Mouse (Mus musculus) layer of hippocampus, adult 8-10 months (tissue): ENCODE results near the gene Add1. TPM values are rescaled to one million over a fixed set of nuclear protein-coding genes. Genes with fewer than 3 reads are reported as not detected.

Source experiments
- DNase-seq, 2 experiments: peaks; one replicate each; pipeline ENCODE4 v3.0.0; 2022; ENCODE audit warnings: low spot score in 2 of 2
- total RNA-seq, 4 experiments: library from RNA; stranded (reverse); gene quantifications; 2 replicates each; pipeline ENCODE4 v1.2.4; 2022

Gene Add1
- total RNA-seq, 4 experiments from 2014 or later, result 394 to 417 (median 404) TPM

DNA sequence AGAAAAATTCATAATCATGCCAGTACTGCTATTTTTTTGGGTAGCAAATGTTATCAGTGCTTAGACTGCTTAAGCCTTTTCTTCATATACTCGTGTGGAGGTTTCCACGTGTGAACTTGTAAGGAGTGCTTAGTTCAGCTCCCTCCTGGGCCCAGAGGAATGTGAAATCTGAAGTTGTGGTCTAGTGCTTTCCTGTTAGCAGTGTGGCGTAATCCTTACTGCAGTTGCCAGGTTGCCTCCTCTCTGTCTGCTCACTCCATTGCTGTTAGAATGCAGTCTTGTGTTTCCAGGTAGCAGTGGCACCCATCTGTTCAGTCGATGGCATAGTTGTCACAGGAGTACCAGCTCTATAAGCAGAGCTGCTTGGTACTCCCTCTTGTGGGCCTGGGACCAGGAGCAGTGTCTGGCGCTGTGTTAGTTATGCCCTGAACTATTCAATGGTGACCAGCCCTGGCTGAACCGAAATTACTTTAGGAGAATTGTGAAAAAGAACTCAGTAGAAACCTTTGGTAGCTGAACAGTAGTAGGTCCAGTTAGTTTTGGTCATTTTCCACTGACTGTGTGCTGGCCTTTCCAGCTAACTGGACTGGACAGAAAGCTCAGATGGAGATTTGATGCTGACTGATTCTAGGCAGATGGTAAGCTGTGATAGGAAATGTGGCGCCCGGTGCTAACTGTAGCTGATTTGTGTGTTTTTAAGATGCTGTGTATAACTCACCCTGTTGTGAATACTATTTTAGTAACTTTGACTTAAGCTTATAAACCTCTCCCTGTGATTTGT lies 33.8 kb downstream of the Add1 start:
- DNase-seq, result no peak

DNA sequence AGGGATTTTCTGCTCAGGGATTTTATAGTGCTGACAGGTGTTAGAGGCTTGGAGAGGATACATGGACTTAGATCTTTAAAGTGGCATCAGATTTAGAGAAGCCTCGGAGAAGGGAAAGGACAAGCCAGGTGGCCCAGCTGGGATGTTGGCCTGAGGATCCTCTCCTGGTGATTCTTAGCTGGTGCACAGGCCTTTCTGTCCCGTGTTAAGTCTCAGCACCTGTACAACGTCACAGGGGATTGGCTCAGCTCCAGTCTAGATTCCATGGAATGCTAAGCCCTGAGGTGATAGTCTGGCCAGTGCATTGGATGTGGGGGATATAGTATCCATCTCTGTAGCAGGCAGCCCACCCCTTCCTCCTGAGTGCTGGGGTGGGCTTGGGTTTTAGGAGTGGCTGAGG lies 34.8 kb downstream of the Add1 start:
- DNase-seq, result no peak

DNA sequence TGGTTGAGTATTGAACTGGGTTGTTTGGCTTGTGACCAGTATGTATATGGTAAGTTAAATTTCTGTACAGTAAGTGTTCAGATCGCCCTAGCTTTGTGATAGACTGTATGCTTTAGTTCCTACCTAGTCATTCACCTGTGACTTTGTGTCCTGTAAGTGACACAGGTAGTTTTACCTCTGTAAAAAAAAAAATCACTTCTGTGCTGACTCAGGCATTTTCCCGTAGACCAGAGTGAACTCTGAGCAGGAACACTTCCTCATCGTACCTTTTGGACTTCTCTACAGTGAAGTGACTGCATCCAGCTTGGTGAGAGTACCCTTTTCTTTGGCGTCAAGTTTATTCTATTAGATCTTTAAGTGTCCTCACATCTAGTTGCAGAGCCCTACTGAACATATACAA lies 36.5 kb downstream of the Add1 start:
- no peak for DNase-seq

DNA sequence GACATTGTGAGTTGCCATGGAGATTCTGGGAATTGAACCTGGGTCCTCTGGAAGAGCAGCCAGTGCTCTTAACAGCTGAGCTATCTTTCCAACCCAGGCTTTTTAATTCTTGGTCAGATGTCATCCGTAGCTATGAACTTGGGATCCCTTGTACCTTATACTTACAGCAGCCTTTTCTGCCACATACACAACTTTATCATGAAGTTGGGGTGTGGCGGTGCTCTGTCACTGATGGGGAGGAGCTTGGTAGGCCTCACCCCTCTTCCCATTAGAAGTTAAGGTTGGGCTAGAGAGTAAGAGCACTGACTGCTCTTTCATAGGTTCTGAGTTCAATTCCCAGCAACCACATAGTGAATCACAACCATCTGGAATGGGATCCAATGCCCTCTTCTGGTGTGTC lies 59.5 kb downstream of the Add1 start:
- no peak for DNase-seq

DNA sequence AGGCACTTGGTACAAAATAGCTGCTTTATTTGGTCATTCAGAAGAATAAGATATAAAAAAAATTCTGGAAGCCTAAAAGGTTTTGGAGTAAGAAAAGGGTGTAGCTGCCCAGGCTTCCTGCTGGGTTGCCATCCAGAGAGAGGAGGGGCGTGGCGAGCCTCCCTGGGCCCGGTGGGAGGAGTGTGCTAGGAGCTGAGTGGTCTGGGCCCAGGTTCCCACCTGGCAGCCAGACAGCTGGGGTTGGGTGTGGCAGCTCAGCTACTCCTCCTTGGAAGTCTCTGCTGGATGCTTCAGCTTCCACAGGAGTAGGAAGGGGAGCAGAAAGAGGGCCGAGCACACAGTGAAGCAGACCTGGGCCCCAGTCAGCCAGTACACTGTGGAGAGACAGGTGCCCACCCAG lies 60.2 kb downstream of the Add1 start:
- DNase-seq, result no peak

DNA sequence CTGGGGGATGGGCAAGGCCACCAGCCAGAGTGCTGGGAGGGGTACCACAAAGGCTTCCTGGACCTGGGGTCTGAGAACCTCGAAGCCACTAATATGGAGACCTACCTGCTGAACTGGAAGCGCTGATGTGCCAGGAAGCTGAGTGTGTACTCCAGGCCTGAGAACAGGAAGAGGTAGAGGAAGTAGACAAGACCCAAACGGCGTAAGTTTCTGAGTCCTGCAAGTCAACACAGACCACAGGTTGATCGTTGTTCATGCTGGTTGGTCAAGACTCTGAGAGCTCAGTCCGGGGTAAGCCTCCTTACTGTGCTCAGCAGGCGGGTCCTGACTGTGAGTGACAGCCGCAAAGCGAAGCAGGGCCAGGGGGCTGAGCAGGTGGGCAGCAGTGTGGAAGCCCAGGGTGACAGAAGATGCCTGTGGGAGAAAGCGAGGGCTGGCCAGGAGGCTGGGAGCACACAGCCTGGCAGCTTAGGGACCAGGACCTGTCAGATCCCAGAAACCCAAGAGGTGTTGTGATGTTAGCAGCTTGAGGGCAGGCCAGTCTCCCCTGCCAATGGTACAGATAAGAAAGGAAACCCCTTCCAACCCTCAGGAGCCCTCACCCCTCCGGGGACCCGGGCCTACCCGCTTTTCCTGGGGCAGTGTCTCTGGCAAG lies 61.4 kb downstream of the Add1 start:
- no peak for DNase-seq

DNA sequence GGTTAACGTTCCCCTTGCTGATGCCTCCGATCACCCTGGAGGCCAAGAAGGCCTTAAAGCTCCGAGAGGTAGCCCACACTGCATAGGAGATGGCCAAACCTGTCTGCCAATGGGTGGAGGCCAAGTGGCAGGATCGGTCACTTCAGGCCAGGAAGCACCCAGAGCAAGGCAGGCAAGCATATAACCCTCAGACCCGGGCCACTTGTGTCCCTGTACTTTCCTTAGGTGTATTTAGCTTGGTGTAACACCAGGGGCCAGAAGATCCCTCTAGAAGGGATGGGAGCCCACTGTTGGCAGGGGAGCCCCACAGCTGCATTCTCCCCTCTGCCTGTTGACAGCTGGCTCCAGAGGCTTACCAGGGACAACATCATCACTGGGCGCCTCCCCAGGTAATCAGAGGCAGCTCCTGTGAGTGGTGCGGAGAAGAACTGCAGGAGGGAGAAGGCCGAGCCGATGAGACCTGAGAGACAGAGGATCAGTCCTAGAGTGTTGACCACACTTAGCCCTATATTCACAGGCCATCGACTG lies 62.3 kb downstream of the Add1 start:
- no peak for DNase-seq

DNA sequence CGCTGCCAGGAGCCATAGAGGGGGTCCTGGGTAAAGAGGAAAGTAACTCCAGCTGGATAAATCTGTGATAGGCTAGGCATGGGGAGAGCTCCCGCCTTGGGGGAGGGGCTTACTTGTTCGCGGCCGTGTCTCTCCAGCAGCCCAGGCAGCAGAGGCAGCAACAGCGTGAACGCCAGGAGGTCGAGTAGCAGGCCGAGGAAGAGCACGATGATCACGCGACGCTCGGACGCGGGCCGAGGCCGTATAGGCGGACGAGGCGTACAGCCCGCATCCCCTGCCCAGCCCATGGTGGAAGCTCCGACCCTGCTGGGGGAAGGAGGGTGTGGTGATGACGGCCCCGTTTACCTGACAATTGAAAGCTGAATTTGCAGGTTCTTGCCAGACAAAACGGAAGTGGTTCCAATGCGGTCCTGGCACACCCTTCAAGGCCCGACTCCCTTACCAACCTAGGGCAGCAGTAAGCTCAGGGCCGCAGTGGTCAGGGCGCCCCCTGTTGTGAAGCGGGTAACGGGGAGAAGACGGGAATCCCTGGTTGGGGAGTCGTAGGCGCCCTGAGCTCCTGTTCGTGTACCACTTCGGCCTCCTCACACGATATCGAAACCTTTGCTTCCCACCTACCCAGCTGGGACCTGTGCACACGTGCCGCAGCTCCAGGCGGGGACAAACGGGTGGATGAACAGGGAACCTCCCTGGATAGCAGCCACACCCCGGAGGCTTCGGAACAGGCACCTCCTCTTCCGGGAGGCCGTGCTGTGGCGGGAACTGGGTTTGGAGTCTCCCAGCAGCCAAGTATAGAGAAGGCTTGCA lies 63.2 kb downstream of the Add1 start, which contains the start of gene Mfsd10:
TSS of gene Mfsd10 (minus strand) at position 732 of the 807 bp plus-strand sequence.
- DNase-seq, result peak; percentile 68 to 76

DNA sequence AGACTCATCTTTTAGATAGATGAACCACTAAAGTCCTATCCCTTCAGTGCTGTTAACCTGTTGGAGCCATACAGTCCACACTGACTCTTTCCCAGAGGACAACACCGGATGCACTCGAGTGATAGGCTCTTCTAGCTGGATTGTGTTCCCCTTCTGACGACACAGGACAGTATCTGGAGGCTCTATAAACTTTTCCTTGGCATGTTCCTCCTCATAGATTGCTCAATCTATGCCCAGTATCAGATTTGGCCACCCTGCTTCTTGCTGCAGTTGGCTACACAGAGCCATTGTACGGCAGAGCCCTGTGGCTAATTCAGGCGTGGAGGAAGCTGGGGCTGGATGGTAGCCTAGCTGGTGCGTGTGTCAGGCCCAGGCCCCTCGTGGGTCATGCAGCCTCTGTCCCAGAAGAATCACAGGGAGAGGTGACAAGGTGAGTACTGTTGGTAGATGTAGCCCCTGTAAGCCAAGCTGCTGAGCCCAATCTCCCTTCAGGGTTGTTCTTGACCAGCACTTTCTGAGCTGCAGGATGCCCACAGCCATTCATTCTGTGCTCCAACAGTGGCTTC lies 64.2 kb downstream of the Add1 start:
- no peak for DNase-seq

DNA sequence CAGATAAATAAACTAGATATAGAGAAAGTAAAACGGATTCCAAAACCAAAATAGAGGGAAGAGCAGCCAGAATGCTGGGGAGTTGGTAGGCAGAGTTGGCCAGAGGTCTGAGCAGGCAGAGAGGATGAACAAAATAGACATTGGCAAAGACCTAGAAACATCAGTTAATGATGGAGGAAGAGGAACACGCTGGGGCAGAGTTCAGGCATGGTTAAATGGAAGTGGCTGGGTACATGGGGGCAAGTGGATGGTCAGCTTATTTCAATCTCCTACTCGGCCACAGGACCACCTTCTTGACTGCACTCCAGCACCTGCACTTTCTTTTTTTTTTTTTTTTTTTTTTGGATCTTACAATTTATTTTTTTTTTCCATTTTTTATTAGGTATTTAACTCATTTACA lies 68.5 kb downstream of the Add1 start:
- no peak for DNase-seq

DNA sequence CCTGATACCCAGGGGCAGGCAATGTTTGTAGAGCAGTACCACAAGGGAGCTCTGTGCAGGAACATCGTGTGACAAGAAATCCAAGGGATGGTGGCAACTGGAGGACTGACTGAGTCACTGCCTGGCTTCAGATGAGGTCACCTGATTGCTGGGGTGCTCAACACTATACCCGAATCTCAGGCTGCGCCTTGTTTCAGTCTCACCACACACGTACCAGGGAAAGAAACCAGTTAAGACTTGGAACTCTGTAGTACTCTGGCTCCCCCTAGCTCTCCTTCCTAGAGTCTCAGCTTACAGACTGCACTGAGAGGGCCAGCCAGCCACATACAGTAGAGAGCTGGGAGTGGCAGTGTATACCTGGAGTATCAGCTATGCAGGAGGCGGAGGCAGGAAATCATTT lies 69.5 kb downstream of the Add1 start:
- peak; percentile 61 to 66 for DNase-seq

DNA sequence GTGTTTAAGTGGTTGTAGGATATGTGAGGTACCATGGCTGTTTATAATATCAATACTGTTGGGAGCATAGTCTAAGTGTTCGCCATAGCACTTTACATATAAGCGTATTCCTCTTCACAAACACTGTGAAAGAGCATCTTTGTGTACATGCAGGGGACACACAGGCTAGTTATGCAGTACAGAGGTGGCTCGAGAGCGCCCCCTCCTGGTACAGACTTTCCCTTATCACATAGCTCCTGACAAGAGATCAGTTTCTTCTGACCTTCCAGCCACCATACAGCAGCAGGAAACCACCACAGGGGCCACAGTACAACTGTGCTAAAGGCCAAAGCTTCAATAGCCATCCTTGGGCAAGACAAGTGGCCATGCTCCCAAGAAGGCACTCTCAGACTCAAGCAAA lies 74.1 kb downstream of the Add1 start:
- DNase-seq, result peak in 1 of 2 experiments; percentile 74

DNA sequence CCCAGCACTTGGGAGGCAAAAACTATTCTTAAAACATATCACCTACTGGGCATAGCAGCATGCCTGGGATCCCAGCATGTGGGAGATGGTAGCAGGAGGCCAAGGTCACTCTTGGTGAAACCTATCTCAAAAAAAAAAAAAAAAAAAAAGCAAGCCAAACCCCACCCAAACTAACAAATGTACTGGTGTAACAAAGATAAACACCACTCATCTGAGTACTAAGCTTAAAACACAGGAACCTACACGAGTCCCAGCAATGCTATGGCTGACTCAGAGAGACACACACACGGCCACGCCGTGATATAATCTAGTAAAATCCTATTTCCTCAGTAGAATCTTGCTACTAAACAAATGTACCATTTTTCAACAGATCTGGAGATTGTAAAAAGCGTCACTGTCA lies 79.5 kb downstream of the Add1 start:
- DNase-seq, result no peak

DNA sequence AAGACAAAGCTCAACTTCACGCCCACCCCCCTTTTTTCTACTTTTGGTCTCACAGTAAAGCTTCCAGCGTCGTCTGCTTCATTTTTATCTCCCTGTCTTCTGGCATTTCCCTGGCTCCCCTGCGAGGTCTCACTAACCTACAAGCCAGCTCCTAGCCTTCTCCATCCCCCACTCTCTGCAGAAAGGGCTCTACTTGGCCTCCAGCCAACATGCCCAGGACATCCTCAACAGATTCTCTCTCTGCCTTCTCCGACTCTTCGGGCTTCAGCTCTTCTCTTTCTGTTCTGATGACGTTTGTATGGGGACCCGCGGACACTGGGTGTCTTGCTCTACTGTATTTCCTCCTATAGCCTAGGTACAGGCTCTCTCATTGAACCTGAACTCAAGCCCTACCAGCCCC lies 81.4 kb downstream of the Add1 start:
- no peak for DNase-seq

DNA sequence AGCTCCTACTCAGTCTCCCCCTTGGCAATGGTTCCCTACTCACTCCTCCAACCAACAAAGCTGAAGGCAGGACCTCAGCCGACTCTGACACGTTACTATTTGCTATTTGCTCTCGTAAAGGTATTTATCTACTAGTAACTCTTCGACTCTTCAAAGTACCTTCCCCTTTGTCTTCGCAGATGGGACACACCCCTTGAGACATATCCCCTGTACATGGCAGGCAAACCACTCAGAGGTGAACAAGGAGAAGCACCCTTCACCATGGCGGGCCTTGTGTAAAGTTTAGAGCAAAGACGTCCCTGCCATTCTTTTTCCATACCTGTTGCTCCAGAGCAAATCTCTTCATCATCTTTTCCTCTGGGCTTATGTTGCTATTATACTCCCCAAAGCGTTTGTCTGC lies 84.1 kb downstream of the Add1 start:
- no peak for DNase-seq

DNA sequence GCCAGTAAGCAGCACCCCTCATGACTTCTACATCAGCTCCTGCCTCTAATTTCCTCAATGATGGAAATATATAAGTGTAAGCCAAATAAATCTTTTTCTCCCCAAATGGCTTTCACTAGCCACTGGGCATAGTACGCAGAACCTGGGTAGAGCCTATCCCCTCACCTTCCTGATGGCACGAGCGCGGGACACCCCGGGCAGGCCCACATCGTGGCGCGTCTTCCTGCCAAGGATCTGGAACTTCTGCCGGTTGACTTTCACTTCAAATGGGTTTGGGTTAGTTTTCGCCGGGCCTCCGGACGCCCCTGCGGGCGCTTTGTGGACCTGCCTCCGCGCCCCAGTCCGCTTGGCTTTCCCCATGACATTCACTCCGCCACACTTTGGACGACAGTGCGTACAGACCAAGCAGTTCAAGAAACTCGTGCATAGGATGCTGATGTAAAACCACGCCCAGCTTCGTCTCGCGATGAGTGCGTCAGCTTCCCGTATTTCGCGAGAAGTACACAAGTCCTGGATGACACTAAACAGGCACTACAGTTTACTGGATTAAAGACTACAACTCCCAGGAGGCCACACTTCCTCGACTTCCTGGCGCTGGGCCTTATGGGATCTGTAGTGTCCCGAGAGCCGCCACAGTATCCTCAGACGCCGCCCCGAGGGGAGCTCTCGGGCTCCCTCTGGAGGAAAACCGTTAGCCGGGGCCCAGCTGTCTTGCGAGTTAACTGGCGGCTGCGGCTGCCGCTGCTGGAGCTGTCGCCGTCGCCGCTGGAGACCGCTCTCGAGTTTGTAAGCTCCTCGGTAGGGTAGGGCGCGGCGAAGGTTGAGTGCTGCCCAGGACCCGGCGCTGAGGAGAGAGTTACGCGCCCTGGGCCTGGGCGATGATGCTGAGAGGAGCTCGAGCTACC lies 86.5 kb downstream of the Add1 start, which contains the start of the genes Nop14 and Grk4:
TSS of gene Nop14 (minus strand) at position 463 of the 905 bp plus-strand sequence.
TSS of gene Grk4 (plus strand) at position 694 of the 905 bp plus-strand sequence.
- peak; percentile 100 for DNase-seq

DNA sequence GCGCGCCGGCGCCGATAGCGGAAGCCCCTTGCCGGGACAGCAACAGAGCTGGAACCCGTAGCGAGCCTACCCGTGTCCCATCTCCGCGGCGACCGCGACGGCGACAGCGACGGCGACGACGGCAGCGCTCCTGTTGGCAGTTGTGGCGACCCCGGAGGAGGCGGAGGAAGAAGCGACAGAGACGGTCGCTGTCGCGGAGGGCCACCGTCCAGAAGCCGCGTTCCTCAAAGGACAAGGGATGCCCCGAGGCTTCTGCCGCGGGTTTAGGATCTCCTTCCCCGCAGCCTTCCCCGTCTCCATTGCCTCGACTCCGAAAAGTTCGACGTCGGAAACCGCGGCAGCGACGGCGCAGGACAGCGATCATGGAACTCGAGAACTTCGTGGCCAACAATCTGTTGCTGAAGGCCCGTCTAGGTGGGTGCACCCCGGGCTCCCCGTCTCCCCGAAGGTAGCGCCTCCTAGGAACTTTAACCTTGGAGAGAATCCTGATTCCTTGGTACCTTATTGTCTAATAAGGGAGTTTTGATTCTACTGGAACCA lies 87.2 kb downstream of the Add1 start:
- DNase-seq, result no peak

DNA sequence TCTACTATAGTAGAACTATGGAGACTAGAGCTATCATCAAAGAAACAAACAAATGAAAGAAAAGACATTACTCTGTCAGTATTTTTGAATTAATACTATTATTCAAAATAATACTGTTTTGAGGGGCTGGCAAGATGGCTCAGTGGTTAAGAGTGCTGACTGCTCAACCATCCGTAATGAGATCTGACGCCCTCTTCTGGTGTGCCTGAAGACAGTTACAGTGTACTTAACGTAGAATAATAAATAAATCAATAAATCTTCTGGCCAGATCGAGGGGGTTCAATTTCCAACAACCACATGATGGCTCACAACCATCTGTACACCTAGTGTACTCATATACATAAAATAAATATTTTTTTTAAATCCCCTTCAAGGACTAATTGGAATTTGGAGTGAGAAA lies 88.4 kb downstream of the Add1 start:
- DNase-seq, result no peak

DNA sequence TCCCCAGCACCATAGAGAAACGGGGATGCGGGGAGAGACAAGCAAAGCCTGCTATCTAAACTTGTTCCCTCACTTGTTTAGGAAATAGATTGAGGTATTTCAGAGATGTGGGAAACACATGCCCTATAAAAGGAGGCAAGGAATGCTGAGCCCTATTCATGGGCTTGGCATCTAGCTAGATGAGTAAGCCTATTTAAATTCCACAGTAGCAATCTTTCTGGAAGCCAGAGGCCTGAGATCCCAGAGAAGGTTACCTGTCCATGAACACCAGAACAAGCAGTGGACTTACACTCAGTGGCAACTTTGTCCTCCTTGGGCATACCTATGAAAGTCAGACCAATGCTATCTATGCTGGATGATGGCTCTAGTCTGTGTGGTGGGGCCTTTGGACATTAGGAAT lies 89.8 kb downstream of the Add1 start:
- no peak for DNase-seq

DNA sequence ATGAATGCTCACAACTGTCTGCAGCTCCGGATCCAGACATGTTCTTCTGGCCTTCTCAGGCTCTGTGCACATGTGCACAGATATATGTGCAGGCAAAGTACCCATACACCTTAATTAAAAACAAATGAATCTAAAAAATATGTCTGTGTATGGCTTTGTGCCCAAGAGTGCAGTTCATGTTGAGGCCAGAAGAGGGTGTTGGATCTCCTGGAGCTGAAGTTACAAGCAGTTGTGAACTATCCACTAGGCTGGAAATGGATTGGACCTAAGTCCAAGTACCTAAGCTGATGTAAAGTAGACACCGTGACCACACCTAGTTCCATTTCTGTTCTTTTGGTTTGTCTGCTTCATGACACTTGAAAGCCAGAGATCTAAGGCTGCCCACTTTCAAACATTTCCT lies 96.0 kb downstream of the Add1 start:
- no peak for DNase-seq
